Mouse (Mus musculus): ENCODE measurements at regions not wholly inside any gene's neighbourhood (a gene's known extent, or its start where the extent isn't known, plus 50 kb on each side); places are given as distances from the start of the nearest gene placed in this dataset.

DNA sequence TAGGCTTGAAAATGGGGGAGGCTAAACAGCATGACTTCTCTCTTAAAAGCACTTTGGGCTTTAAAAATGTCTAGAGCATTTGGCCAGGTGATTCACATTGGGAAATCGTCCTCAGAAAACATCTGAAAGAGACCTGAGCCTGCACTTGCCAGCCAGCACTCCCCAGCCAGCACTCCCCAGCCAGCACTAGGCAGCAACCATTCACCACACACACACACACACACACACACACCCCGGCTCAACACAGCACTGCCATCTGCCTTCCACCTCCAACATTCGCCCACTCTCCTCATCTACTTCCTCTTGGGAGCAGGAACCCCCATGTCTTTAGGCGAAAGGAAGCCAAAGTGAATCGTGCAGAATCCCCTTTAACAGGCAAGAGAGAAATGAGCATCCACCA is 85.4 kb downstream of the Atp23 start:
- ATAC-seq (ENCODE audit: low FRiP score), result no peak
- H3K9me3 ChIP-seq (replicated peaks), result no peaks in the 10 kb centered on the region
- WGBS, result 78% methylated on average over 5 of the region's 5 CpGs
- no peaks in the 10 kb centered on the region for H3K36me3 ChIP-seq
- H3K4me3 ChIP-seq (replicated peaks), result no peak overlapping the region
- H3K4me2 ChIP-seq, result no peak overlapping the region
- H3K9ac ChIP-seq (replicated peaks), result no peak overlapping the region
- no peak overlapping the region for H3K27ac ChIP-seq (replicated peaks)
- no peaks in the 10 kb centered on the region for H3K27me3 ChIP-seq (replicated peaks)
- H3K4me1 ChIP-seq, result peaks cover 5% of the 10 kb centered on the region; the same call in 1 of the 2 replicates

DNA sequence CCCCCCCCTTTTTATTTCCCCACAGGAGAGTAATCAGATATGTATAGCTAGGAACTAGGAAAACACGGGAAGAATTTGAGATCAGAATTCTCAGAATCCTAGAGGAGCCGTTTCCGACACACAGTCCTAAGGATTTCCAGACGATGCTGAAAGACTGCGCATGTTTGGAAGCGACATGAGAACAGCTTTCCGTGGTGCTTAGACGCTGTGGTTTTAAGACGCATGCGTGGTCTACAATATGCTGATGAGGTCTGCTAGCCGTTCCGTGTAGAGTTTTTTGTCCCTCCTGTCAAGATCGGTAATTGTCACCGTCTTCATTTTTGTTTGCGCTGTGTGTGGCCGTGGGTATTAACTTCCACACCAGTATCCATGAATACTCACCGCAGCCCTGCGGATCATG is 86.2 kb downstream of the Atp23 start:
- peaks cover 11% of the 10 kb centered on the region for H3K4me1 ChIP-seq
- H3K4me3 ChIP-seq (replicated peaks), result no peak overlapping the region
- no peaks in the 10 kb centered on the region for H3K36me3 ChIP-seq
- no peak overlapping the region for H3K4me2 ChIP-seq
- no peak for ATAC-seq (ENCODE audit: low FRiP score)
- H3K9ac ChIP-seq (replicated peaks), result no peak overlapping the region
- WGBS, result 94% methylated on average over 18 of the region's 18 CpGs
- H3K9me3 ChIP-seq (replicated peaks), result no peaks in the 10 kb centered on the region
- H3K27me3 ChIP-seq (replicated peaks), result no peaks in the 10 kb centered on the region
- no peak overlapping the region for H3K27ac ChIP-seq (replicated peaks)

DNA sequence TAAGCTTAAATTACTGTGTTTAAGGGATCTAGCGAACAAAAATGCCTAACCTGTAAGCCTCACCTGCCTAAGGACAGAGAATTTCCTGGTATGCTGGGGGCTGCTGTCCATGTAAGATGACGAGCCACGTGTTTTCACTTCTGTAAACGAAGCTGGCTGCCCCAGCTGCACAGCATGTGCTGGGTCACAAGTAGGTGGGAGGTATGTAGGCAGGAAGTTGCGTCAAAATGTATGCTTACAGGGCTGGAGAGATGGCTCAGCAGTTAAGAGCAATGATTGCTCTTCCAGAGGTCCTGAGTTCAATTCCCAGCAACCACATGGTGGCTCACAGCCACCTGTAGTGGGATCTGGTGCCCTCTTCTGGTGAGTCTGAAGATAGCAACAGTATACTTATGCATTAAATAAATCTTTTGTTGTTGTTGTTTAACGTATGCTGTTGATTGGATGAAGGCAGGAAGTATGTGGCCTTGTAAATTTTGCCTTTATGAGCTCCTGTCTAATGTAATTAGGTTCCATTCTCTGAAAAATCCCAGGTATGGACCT is 88.0 kb downstream of the Atp23 start:
- Histone ChIP-seq H3K27ac (replicated peaks) (no peak overlapping the region), H3K4me1 (peaks cover 20% of the 10 kb centered on the region), H3K4me2 (no peak overlapping the region), H3K27me3 (replicated peaks) (no peaks in the 10 kb centered on the region), H3K36me3 (no peaks in the 10 kb centered on the region), H3K4me3 (replicated peaks) (no peak overlapping the region), H3K9me3 (replicated peaks) (no peaks in the 10 kb centered on the region), H3K9ac (replicated peaks) (no peak overlapping the region)
- ATAC-seq (ENCODE audit: low FRiP score), result no peak
- 91% methylated on average over 6 of the region's 6 CpGs for WGBS

DNA sequence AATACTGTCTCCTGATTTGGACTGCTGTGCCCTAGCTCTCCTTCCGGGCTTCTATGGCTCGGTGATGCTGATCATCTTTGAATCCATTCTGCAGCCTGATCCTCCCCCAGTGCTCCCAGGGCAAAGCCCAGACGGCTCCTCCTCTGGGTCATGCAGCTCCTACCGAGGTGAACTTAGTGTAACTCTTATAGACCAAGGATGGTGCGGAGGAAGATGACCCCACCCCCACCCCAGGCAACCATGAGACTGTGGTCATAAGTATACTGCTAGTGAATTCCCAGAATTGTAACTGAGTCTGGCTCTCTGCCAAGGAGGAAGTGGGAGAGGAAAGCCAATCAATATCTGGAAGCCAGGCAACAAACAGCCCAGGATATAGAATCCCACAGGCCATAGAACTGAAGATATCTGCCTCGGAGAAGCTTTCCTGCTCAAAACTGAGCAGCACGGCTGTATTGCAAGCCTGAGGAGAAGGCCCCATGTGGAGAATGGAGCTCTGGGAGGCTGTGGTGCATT is 88.9 kb downstream of the Atp23 start:
- H3K4me1 ChIP-seq, result peaks cover 20% of the 10 kb centered on the region
- H3K9ac ChIP-seq (replicated peaks), result no peak overlapping the region
- no peaks in the 10 kb centered on the region for H3K27me3 ChIP-seq (replicated peaks)
- no peaks in the 10 kb centered on the region for H3K9me3 ChIP-seq (replicated peaks)
- H3K4me3 ChIP-seq (replicated peaks), result no peak overlapping the region
- no peaks in the 10 kb centered on the region for H3K36me3 ChIP-seq
- no peak overlapping the region for H3K27ac ChIP-seq (replicated peaks)
- no peak for ATAC-seq (ENCODE audit: low FRiP score)
- 72% methylated on average over 7 of the region's 7 CpGs for WGBS
- no peak overlapping the region for H3K4me2 ChIP-seq

DNA sequence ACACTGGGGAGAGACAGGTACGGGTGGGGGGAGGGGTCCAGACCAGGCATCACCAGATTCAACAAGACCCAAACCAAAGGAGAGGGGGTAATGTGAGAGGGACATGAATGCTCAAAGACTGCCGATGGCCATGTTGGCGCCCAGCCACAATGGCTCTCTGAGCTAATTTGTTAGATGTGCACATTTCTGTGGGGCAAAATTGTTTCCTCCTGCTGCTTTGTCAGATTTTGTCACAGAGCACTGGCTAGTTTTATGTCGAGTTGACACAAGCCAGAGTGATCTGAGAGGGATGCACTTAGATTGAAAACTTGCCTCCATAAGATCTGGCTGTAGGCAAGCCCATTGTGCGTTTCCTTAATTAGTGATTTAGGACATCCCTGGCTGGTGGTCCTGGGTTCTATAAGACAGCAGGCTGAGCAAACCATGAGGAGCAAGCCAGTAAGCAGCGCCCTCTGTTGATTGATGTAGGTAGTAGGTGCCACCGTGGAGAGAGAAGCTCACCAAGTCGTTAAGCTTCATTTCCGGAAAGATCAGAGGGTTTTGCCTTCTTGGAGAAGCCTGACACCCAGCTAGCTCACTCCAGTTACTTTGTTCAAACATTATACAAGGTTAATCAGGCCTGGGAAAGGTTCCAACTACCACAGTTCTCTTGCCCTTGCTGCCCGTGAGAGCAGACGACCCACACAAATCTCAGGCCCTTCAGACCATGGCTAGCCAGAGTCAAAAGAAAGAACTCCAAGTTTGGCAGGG is 90.6 kb downstream of the Atp23 start:
- peak overlapping the region; percentile 66; the same call in 1 of the 2 replicates for H3K27ac ChIP-seq (replicated peaks)
- H3K4me1 ChIP-seq, result peaks cover 20% of the 10 kb centered on the region
- 65% methylated on average over 11 of the region's 11 CpGs for WGBS
- peak overlapping the region; percentile 53; the same call in 1 of the 2 replicates for H3K4me2 ChIP-seq
- H3K9ac ChIP-seq (replicated peaks), result no peak overlapping the region
- H3K27me3 ChIP-seq (replicated peaks), result no peaks in the 10 kb centered on the region
- no peak overlapping the region for H3K4me3 ChIP-seq (replicated peaks)
- no peaks in the 10 kb centered on the region for H3K9me3 ChIP-seq (replicated peaks)
- H3K36me3 ChIP-seq, result no peaks in the 10 kb centered on the region
- ATAC-seq (ENCODE audit: low FRiP score), result peak; percentile 32; the same call in 1 of the 2 replicates

DNA sequence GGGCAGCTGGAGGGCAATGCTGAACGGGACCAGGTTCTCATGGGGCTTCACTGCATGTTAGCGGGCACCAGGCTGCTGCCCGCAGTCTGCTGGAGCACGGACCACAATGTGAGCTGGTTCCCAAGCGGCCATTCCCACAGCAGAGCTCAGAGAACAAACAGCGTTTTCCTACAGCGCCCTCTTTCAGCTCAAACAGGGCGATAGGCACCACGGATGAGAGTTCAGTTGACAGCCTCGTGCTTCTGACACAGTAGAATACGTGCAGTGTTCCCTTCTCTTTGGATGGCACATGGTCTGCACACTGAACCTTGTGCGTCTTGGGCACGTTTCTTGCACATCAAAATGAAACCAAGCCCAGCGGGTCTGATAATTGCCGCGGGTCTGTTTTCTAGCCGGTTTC is 91.6 kb downstream of the Atp23 start:
- 44% methylated on average over 17 of the region's 17 CpGs for WGBS
- H3K36me3 ChIP-seq, result no peaks in the 10 kb centered on the region
- no peak overlapping the region for H3K9ac ChIP-seq (replicated peaks)
- peak; percentile 52; the same call in 1 of the 2 replicates for ATAC-seq (ENCODE audit: low FRiP score)
- no peaks in the 10 kb centered on the region for H3K9me3 ChIP-seq (replicated peaks)
- peak overlapping the region; percentile 66 for H3K27ac ChIP-seq (replicated peaks)
- no peaks in the 10 kb centered on the region for H3K27me3 ChIP-seq (replicated peaks)
- H3K4me3 ChIP-seq (replicated peaks), result peak overlapping the region; percentile 19
- H3K4me1 ChIP-seq, result peaks cover 20% of the 10 kb centered on the region
- H3K4me2 ChIP-seq, result peak overlapping the region; percentile 53

DNA sequence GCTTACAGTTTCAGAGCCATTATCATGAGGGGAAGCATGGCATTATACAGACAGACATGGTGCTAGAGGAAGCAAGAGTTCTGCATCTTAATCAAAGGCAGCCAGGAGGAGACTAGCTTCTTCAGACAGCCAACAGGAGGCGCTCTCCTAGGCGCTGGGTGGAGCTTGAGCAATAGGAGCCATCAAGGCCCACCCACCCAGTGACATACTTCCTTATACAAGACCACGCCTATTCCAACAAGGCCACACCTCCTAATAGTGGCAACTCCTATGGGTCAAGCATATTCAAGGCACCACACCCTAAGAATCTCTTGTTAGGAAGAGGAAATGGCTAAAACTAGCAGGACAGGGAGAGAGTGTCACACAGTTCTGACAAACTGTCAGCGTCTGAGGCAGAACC is 94.3 kb downstream of the Atp23 start:
- no peak overlapping the region for H3K4me3 ChIP-seq (replicated peaks)
- H3K9ac ChIP-seq (replicated peaks), result no peak overlapping the region
- ATAC-seq (ENCODE audit: low FRiP score), result no peak
- no peaks in the 10 kb centered on the region for H3K36me3 ChIP-seq
- no peaks in the 10 kb centered on the region for H3K27me3 ChIP-seq (replicated peaks)
- 93% methylated on average over 4 of the region's 4 CpGs for WGBS
- H3K4me2 ChIP-seq, result no peak overlapping the region
- H3K4me1 ChIP-seq, result peaks cover 16% of the 10 kb centered on the region
- H3K27ac ChIP-seq (replicated peaks), result no peak overlapping the region
- no peaks in the 10 kb centered on the region for H3K9me3 ChIP-seq (replicated peaks)

DNA sequence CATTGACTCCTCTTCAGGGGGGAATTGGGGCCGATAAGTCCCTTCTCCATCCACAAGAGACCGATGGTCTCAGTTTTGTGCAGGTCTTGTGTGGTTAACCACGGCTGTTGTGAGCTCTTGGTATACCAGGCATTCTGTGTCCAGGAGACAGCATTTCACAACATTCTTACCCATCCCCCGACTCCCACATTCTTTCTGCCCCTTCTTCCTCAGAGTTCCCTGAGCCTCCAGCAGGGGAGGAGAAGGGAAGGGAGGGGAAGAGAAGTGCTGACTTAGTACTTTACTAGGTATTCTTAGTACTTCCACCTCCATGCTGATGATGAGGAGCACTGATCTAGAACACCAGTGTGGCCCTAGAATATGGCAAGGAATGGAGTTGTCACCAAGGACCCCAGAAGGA is 98.4 kb downstream of the Atp23 start:
- no peak for ATAC-seq (ENCODE audit: low FRiP score)

DNA sequence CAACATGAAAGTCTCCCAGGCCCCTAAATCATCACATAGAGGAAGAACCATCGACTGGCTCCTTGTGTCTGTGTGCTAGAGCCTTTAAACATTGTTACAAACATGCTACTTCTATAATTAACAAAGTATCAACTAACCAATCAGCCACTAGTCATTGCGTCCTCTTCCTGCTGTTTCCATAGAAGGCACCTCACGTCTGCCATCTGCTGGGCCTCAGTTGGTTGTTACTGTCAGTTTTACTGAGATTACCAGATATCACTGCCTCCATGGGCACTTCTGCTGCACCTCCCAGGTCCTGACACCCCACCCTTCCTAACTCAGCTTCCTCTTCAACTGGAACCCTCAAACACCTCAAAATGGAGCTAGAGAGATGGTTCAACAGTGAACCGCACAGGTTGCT is 101.8 kb downstream of the Atp23 start:
- H3K4me1 ChIP-seq, result no peaks in the 10 kb centered on the region
- H3K36me3 ChIP-seq, result no peaks in the 10 kb centered on the region
- ATAC-seq (ENCODE audit: low FRiP score), result no peak
- H3K9me3 ChIP-seq (replicated peaks), result no peaks in the 10 kb centered on the region
- H3K9ac ChIP-seq (replicated peaks), result no peak overlapping the region
- H3K27me3 ChIP-seq (replicated peaks), result no peaks in the 10 kb centered on the region
- no peak overlapping the region for H3K4me2 ChIP-seq
- no peak overlapping the region for H3K27ac ChIP-seq (replicated peaks)
- 53% methylated on average over 4 of the region's 4 CpGs for WGBS
- H3K4me3 ChIP-seq (replicated peaks), result no peak overlapping the region

More for the DNA sequence above, 98.4 kb downstream of the Atp23 start:
- Histone ChIP-seq H3K9me3 (replicated peaks) (no peaks in the 10 kb centered on the region), H3K27ac (replicated peaks) (no peak overlapping the region), H3K9ac (replicated peaks) (no peak overlapping the region), H3K4me1 (no peaks in the 10 kb centered on the region), H3K4me2 (no peak overlapping the region), H3K36me3 (no peaks in the 10 kb centered on the region), H3K4me3 (replicated peaks) (no peak overlapping the region), H3K27me3 (replicated peaks) (no peaks in the 10 kb centered on the region)
- 81% methylated on average over 4 of the region's 4 CpGs for WGBS

DNA sequence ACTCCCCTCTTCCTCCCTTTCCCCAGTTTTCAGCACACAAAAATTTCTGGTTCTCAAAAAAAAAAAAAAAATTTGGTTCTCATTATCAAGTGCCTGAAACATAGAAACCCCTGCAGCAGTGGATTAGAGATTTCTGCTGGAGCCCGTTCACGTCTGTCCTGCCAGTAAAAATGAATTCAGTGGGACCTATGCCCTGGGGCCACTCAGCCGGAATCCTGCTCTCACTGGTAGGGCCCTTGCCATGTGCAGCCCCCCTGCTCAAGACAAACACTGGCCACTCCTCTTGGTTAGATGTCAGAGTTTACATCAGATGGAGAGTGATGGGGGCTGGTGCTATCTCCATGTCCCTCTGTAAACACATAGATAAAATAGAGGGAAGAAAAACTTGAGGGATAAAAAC is 108.0 kb downstream of the Atp23 start:
- Histone ChIP-seq H3K36me3 (no peaks in the 10 kb centered on the region), H3K9me3 (replicated peaks) (no peaks in the 10 kb centered on the region), H3K4me3 (replicated peaks) (no peak overlapping the region), H3K4me2 (no peak overlapping the region), H3K27me3 (replicated peaks) (no peaks in the 10 kb centered on the region), H3K4me1 (peaks cover 7% of the 10 kb centered on the region; the same call in 1 of the 2 replicates), H3K27ac (replicated peaks) (no peak overlapping the region), H3K9ac (replicated peaks) (no peak overlapping the region)
- 43% methylated on average over 3 of the region's 3 CpGs for WGBS
- no peak for ATAC-seq (ENCODE audit: low FRiP score)

DNA sequence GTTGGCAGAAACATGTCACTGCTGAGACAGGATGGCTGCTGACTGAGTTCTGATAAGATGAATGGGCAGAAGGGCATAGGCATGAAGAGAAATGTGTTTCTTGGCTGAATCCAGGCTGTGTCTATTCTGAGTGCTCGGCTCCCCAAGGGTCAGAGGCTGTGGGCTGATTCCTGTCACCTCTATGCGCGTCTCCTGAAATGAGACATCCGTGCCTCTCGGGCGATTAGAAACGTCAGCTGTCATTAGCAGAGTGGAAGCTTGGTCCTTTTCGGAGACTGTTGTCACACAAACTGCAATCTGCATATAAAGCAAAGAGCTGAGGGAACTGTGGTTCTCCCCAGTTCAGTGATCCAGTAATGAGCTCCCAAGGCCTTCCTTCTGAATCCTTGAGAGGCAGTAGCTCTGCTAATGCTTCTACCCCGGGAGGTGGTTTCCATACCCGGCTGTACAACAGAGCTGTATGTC is 108.8 kb downstream of the Atp23 start:
- no peak overlapping the region for H3K4me2 ChIP-seq
- H3K36me3 ChIP-seq, result no peaks in the 10 kb centered on the region
- H3K9ac ChIP-seq (replicated peaks), result no peak overlapping the region
- no peaks in the 10 kb centered on the region for H3K9me3 ChIP-seq (replicated peaks)
- H3K4me1 ChIP-seq, result peaks cover 7% of the 10 kb centered on the region; the same call in 1 of the 2 replicates
- H3K4me3 ChIP-seq (replicated peaks), result no peak overlapping the region
- ATAC-seq (ENCODE audit: low FRiP score), result no peak
- H3K27ac ChIP-seq (replicated peaks), result no peak overlapping the region
- 53% methylated on average over 10 of the region's 10 CpGs for WGBS
- no peaks in the 10 kb centered on the region for H3K27me3 ChIP-seq (replicated peaks)

DNA sequence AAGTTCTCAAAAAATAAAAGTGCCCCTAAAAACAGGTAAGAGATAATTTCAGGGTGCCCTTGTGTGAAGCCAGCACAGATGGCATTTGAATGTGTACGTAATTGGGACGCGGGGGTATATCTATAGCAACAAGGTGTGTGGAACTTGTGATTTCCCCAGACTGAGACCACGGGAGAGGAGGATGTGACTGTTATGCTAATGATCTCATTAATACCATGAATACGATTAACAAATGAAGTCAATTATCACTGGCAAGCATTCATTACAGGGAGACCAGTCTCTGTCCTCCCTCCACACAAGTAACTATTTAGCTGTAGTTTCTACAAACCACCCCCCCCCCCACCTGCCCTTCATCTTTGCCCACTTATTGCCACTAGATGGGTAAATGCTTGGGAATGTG is 112.9 kb downstream of the Atp23 start:
- no peaks in the 10 kb centered on the region for H3K36me3 ChIP-seq
- WGBS, result 38% methylated on average over 5 of the region's 5 CpGs
- no peak overlapping the region for H3K4me3 ChIP-seq (replicated peaks)
- no peaks in the 10 kb centered on the region for H3K27me3 ChIP-seq (replicated peaks)
- peaks cover 7% of the 10 kb centered on the region; the same call in 1 of the 2 replicates for H3K4me1 ChIP-seq
- no peak overlapping the region for H3K27ac ChIP-seq (replicated peaks)
- no peaks in the 10 kb centered on the region for H3K9me3 ChIP-seq (replicated peaks)
- no peak overlapping the region for H3K4me2 ChIP-seq
- ATAC-seq (ENCODE audit: low FRiP score), result no peak
- no peak overlapping the region for H3K9ac ChIP-seq (replicated peaks)

Measured in neural tube, embryonic 15.5 days (tissue).